Mouse (Mus musculus) liver, embryonic 15.5 days (tissue): ENCODE results near the gene B4galnt2. TPM values are rescaled to one million over a fixed set of nuclear protein-coding genes. Genes with fewer than 3 reads are reported as not detected.

Source experiments
- ATAC-seq: fragments of 200-750 bp; cut with Nextera tagmentation; 2 replicates; pipeline ENCODE4 v1.8.0; 2017; ENCODE audit warnings: moderate number of reproducible peaks, mild to moderate bottlenecking, moderate library complexity; ENCODE audit not compliant: insufficient read depth
- H3K27ac ChIP-seq: fragments of 300-500 bp; sonication (generic); replicated peaks from 2 replicates; pipeline ENCODE4 v1.5.1; 2015; ENCODE audit warnings: mild to moderate bottlenecking, inconsistent platforms
- H3K27me3 ChIP-seq: fragments of 300-500 bp; sonication (generic); 2 replicates; pipeline ENCODE4 v1.6.1; 2015; ENCODE audit warnings: mild to moderate bottlenecking, inconsistent platforms
- H3K36me3 ChIP-seq: fragments of 300-500 bp; sonication (generic); replicated peaks from 2 replicates; pipeline ENCODE4 v1.6.1; 2015; ENCODE audit warnings: moderate library complexity, mild to moderate bottlenecking, inconsistent platforms
- H3K4me1 ChIP-seq: fragments of 300-500 bp; sonication (generic); replicated peaks from 2 replicates; pipeline ENCODE4 v1.6.1; 2015; ENCODE audit warnings: inconsistent platforms
- H3K4me2 ChIP-seq: fragments of 300-500 bp; sonication (generic); 2 replicates; pipeline ENCODE4 v1.6.1; 2015; ENCODE audit warnings: moderate library complexity, mild to moderate bottlenecking, inconsistent platforms
- H3K4me3 ChIP-seq: fragments of 300-500 bp; sonication (generic); replicated peaks from 2 replicates; pipeline ENCODE4 v1.5.1; 2015; ENCODE audit warnings: mild to moderate bottlenecking, inconsistent platforms
- H3K9ac ChIP-seq: fragments of 300-500 bp; sonication (generic); 2 replicates; pipeline ENCODE4 v1.6.1; 2015; ENCODE audit warnings: moderate library complexity, mild to moderate bottlenecking, inconsistent platforms
- H3K9me3 ChIP-seq: fragments of 300-500 bp; sonication (generic); replicated peaks from 2 replicates; pipeline ENCODE4 v1.6.1; 2016; ENCODE audit warnings: inconsistent platforms
- WGBS: fragments of 180-500 bp; shearing (Covaris S2); methylation state at CpG from one replicate; pipeline ENCODE4 v1.1.7; 2015; ENCODE audit warnings: mixed read lengths; ENCODE audit not compliant: insufficient replicate concordance; 5-methylcytosine and 5-hydroxymethylcytosine counted together
- polyA plus RNA-seq: library from polyadenylated mRNA; unstranded; fragments of >200 nt; fragmentation: Nextera tagmentation; extraction: Ambion mirVana; gene quantifications from 2 replicates; pipeline ENCODE4 v1.2.1, GENCODE M21; 2015

Gene B4galnt2
- polyA plus RNA-seq, 1 experiment from 2014 or later, result 0.20 TPM

GRCm38 (mm10) chr11:95858528-95859467 is 55.9 kb downstream of the B4galnt2 start:
- WGBS, result under 1% methylated on average over 58 of the region's 58 CpGs
- Histone ChIP-seq H3K4me3 (peak overlapping the region; percentile 83), H3K4me1 (peaks cover 38% of the 10 kb centered on the region), H3K27ac (peak overlapping the region; percentile 97), H3K36me3 (no peaks in the 10 kb centered on the region), H3K9ac (peak overlapping the region; percentile 81), H3K27me3 (no peaks in the 10 kb centered on the region), H3K4me2 (peak overlapping the region; percentile 91), H3K9me3 (no peaks in the 10 kb centered on the region)
- ATAC-seq, result peak; percentile 96

GRCm38 (mm10) chr11:95857716-95858527 is 56.8 kb downstream of the B4galnt2 start:
- Histone ChIP-seq H3K4me3 (peak overlapping the region; percentile 83), H3K9me3 (no peaks in the 10 kb centered on the region), H3K9ac (peak overlapping the region; percentile 81), H3K27me3 (no peaks in the 10 kb centered on the region), H3K36me3 (no peaks in the 10 kb centered on the region), H3K27ac (peak overlapping the region; percentile 97), H3K4me2 (peak overlapping the region; percentile 91), H3K4me1 (peaks cover 42% of the 10 kb centered on the region)
- ATAC-seq, result no peak
- 28% methylated on average over 21 of the region's 21 CpGs for WGBS

- Histone ChIP-seq H3K9me3 (no peaks in the 10 kb centered on the region), H3K9ac (no peak overlapping the region), H3K4me2 (peak overlapping the region; percentile 91), H3K4me1 (peaks cover 41% of the 10 kb centered on the region), H3K27ac (no peak overlapping the region), H3K4me3 (peak overlapping the region; percentile 83), H3K27me3 (no peaks in the 10 kb centered on the region), H3K36me3 (no peaks in the 10 kb centered on the region)
- ATAC-seq, result no peak
- 79% methylated on average over 4 of the region's 4 CpGs for WGBS
Observed at GRCm38 (mm10) chr11:95857306-95857705, 57.4 kb downstream of the B4galnt2 start.

- ATAC-seq, result no peak
- no peaks in the 10 kb centered on the region for H3K36me3 ChIP-seq
- H3K4me3 ChIP-seq, result no peak overlapping the region
- no peaks in the 10 kb centered on the region for H3K9me3 ChIP-seq
- H3K4me1 ChIP-seq, result peaks cover 14% of the 10 kb centered on the region
- peaks cover 9% of the 10 kb centered on the region for H3K27me3 ChIP-seq
- 33% methylated on average over 5 of the region's 5 CpGs for WGBS
- H3K4me2 ChIP-seq, result no peak overlapping the region
- no peak overlapping the region for H3K27ac ChIP-seq
- H3K9ac ChIP-seq, result no peak overlapping the region
Observed at GRCm38 (mm10) chr11:95853684-95854083, 61.0 kb downstream of the B4galnt2 start.

- peaks cover 5% of the 10 kb centered on the region; the same call in 1 of the 2 replicates for H3K4me1 ChIP-seq
Observed at GRCm38 (mm10) chr11:95850898-95851297, 63.8 kb downstream of the B4galnt2 start.

DNA sequence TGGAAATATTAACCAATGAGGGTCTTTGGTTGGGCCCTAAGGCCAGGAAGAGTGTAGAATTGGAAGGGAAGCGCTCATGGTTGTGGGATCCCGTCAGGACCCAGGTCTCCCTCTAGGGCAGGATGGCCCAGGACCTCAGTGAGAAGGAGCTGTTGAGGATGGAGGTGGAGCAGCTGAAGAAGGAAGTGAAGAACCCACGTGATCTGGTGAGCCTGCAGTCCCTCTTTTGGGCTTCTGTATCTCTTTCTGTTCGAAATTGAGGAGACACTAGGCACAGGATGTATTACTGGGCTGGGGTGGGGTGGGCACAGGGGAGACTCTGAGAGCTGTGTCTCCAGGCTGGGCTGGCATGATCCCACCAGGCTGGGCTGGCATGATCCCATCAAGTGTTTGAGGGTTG is 69.8 kb downstream of the B4galnt2 start:
- H3K27ac ChIP-seq, result no peak overlapping the region
- 25% methylated on average over 4 of the region's 4 CpGs for WGBS
- H3K4me1 ChIP-seq, result peaks cover 41% of the 10 kb centered on the region
- no peaks in the 10 kb centered on the region for H3K9me3 ChIP-seq
- no peak overlapping the region for H3K9ac ChIP-seq
- H3K4me3 ChIP-seq, result no peak overlapping the region
- no peak overlapping the region for H3K4me2 ChIP-seq
- H3K27me3 ChIP-seq, result peaks cover 29% of the 10 kb centered on the region
- no peaks in the 10 kb centered on the region for H3K36me3 ChIP-seq
- no peak for ATAC-seq

More at GRCm38 (mm10) chr11:95850898-95851297, 63.8 kb downstream of the B4galnt2 start:
- H3K4me2 ChIP-seq, result no peak overlapping the region
- peaks cover 10% of the 10 kb centered on the region for H3K27me3 ChIP-seq
- H3K9ac ChIP-seq, result no peak overlapping the region
- no peak overlapping the region for H3K4me3 ChIP-seq
- no peak for ATAC-seq
- WGBS, result 52% methylated on average over 2 of the region's 2 CpGs
- H3K9me3 ChIP-seq, result no peaks in the 10 kb centered on the region
- H3K27ac ChIP-seq, result no peak overlapping the region
- no peaks in the 10 kb centered on the region for H3K36me3 ChIP-seq

GRCm38 (mm10) chr11:95843421-95843950 is 71.2 kb downstream of the B4galnt2 start:
- Histone ChIP-seq H3K4me2 (peak overlapping the region; percentile 57), H3K9me3 (no peaks in the 10 kb centered on the region), H3K9ac (no peak overlapping the region), H3K27me3 (peaks cover 29% of the 10 kb centered on the region), H3K27ac (peak overlapping the region; percentile 8; the same call in 1 of the 2 replicates), H3K4me1 (peaks cover 49% of the 10 kb centered on the region), H3K4me3 (no peak overlapping the region), H3K36me3 (no peaks in the 10 kb centered on the region)
- ATAC-seq, result no peak
- WGBS, result 29% methylated on average over 6 of the region's 6 CpGs

DNA sequence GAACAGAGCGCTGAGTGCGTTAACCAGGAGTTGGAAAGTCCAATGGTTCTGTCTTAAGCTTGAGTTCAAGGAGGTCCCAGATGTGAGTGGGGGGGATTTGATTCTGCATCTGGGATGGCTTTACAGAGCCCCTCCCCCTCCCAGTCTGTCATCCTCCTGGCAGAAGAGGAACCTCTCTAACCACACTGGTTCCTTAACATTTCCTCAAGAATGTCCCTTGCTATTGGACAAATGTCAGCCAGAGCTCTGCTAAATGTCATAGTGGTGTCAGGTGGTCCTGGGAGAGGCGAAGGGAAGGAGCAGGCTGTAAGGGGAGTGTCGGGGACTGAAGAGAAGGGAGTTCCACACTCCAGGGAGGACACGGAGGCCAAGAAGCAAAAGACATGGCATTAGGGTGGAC is 71.7 kb downstream of the B4galnt2 start:
- no peaks in the 10 kb centered on the region for H3K36me3 ChIP-seq
- peak overlapping the region; percentile 57 for H3K4me2 ChIP-seq
- peaks cover 54% of the 10 kb centered on the region for H3K4me1 ChIP-seq
- no peak for ATAC-seq
- peak overlapping the region; percentile 8; the same call in 1 of the 2 replicates for H3K27ac ChIP-seq
- 38% methylated on average over 5 of the region's 5 CpGs for WGBS
- 0 out of 2 replicates have a peak overlapping the region, but pooled peaks have one; percentile 41 for H3K4me3 ChIP-seq
- H3K27me3 ChIP-seq, result peaks cover 29% of the 10 kb centered on the region
- H3K9ac ChIP-seq, result no peak overlapping the region
- H3K9me3 ChIP-seq, result no peaks in the 10 kb centered on the region

DNA sequence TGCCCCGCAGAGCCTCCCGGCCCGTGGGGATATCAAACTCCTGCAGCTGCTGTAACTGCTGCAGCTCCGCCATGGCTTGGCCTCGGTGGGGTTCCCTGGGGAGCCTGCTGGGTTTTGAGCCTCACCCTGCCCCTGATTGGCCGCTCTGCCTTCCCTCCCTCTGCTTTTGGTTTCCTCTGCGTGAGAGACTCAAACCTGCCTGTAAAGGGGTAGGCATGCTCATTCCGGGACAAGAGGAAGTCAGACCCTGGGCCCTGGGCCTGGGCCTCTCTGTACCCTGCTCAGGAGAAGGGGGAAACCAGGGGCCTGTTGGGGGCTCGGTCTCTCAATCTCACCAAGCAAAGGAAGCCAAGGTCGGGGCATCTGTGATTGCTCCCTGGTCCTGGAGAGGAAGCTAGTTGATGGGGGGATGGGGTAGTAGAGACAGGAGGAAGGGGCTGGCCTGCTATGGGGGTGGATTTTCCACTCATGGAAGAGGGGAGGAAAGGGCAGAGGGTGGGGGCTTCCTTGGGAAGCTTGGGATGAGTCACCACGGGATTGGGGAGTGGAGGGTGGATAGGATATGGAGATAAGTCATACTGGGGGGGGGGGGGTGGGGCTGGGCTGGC is 72.5 kb downstream of the B4galnt2 start, which contains the start of gene Abi3:
Abi3 (minus strand) TSS at position 403 of the 608 bp plus-strand sequence.
- Histone ChIP-seq H3K27me3 (peaks cover 29% of the 10 kb centered on the region), H3K27ac (peak within 1 kb of the TSS; percentile 8), H3K4me2 (peak within 1 kb of the TSS; percentile 57), H3K4me3 (peak within 1 kb of the TSS; percentile 41), H3K9ac (peak within 1 kb of the TSS; percentile 16; the same call in 1 of the 2 replicates), H3K4me1 (peaks cover 56% of the 10 kb centered on the region), H3K9me3 (no peaks in the 10 kb centered on the region), H3K36me3 (no peaks in the 10 kb centered on the region)
- WGBS, result under 1% methylated on average over 11 of the region's 11 CpGs
- peak; percentile 72 for ATAC-seq

GRCm38 (mm10) chr11:95841498-95841830 is 73.2 kb downstream of the B4galnt2 start:
- WGBS, result 37% methylated on average over 10 of the region's 10 CpGs
- Histone ChIP-seq H3K9ac (0 out of 2 replicates have a peak overlapping the region, but pooled peaks have one; percentile 16), H3K4me2 (peak overlapping the region; percentile 57), H3K9me3 (no peaks in the 10 kb centered on the region), H3K4me1 (peaks cover 63% of the 10 kb centered on the region), H3K27me3 (peaks cover 29% of the 10 kb centered on the region), H3K4me3 (peak overlapping the region; percentile 41), H3K27ac (peak overlapping the region; percentile 8; the same call in 1 of the 2 replicates), H3K36me3 (no peaks in the 10 kb centered on the region)
- ATAC-seq, result no peak
